Mouse (Mus musculus) cerebral cortex, adult 2 months (tissue): Measurements from ENCODE around the gene Sh3rf3.

ENCODE experiments used
- WGBS: fragments of 180-500 bp; shearing (Covaris S2); methylation state at CpG from one replicate; pipeline ENCODE4 v1.1.7; 2018; 5-methylcytosine and 5-hydroxymethylcytosine counted together

The Sh3rf3 gene

DNA sequence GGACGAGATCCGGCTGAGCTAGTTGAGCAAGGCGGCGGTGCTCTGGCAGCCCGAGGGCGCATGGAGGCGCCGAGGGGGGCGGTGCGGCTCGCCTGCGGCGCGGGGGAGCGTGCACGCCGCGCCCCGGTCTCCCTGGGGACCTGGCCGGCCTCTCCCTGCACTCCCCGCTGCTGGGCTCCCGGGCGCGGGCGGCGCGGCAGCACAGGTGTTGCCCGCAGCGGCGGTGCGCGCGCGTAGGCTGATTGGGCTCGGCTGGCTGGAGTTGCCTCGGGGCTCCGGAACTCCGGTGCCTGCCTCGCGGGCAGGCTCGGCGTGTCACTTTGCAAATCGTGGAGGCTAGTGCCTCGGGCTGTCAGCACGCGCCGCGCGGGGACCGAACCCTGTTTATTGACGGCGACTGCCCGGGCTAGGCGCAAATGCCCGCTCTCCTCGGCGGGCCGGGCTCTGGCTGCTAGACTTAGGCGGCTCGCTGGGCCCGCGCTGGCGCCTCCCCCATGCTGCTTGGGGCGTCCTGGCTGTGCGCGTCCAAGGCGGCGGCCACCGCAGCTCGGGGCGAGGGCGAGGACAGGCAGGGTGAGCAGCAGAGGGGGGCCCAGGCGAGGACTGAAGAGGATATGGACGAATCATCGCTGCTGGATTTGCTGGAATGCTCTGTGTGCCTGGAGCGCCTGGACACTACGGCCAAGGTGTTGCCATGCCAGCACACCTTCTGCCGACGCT, at the start of gene Sh3rf3:
Sh3rf3 (plus strand) TSS at position 279 of the 720 bp plus-strand sequence.
- WGBS, result under 1% methylated on average over 73 of the region's 79 CpGs

DNA sequence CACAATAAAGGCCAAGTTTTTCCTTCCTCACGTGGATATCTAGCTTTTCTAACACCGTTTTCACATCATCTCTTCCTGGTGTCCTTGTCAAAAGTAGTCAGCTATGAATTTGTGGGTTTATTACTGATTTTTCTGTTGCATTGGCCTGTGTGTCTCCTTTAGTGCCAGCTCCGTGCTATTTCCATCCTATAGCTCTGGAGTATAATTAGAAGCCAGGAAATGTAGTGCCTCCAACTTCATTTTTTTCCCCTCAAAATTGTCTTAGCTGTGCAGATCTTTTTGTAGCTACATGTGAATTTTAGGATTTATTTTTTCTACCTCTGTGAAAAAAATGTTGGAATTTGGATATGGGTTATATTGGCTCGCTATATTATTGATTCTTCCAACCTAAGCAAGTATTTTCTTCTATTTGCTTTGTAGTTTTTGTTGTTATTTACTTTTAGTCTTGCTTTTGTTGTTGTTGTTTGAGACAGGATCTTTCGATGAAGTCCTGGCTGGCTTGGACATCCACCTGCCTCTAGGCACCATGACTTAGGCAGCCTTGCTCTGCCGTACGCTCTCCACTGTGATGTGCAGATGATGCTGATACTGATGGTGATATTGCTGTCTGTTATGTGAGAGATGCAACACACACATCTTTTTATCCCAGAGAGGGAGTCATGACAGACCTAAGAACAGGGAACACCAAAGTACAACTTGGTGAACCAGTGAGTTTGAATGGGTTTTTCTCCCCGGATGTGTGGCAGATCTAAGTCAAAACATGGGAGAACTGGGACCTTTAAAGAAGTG, 24.5 kb upstream of the Sh3rf3 start:
- 48% methylated on average over 8 of the region's 8 CpGs for WGBS

- WGBS, result 54% methylated on average over 8 of the region's 8 CpGs
Measured at GRCm38 (mm10) chr10:58797555-58797954, 15.6 kb upstream of the Sh3rf3 start.

DNA sequence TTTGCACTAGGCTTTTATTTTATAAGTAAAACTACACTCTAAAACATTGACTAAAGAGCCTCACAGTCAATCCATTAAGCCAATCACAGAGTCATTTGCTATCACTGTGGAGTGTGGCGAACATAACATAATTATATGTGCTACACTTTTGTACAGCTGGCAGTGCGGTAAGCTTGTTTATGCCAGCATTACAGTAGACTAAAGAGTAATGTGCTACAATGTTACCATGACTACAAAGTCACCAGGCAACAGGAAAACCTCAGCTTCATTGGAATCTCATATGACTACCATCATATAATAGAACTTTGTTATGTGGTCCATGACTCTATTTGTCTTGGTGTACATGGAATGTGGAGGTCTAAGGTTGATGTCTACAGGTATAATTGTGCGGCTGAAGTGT, 15.0 kb upstream of the Sh3rf3 start:
- WGBS, result 57% methylated on average over 3 of the region's 3 CpGs

GRCm38 (mm10) chr10:58800996-58801433, 12.1 kb upstream of the Sh3rf3 start:
- WGBS, result 25% methylated on average over 21 of the region's 21 CpGs

GRCm38 (mm10) chr10:58802391-58802790, 10.8 kb upstream of the Sh3rf3 start:
- 14% methylated on average over 1 of the region's 1 CpGs for WGBS

- WGBS, result 53% methylated on average over 3 of the region's 3 CpGs
Measured at GRCm38 (mm10) chr10:58807956-58808355, 5.2 kb upstream of the Sh3rf3 start.

GRCm38 (mm10) chr10:58810181-58810580, 3.0 kb upstream of the Sh3rf3 start:
- WGBS, result 70% methylated on average over 5 of the region's 5 CpGs

DNA sequence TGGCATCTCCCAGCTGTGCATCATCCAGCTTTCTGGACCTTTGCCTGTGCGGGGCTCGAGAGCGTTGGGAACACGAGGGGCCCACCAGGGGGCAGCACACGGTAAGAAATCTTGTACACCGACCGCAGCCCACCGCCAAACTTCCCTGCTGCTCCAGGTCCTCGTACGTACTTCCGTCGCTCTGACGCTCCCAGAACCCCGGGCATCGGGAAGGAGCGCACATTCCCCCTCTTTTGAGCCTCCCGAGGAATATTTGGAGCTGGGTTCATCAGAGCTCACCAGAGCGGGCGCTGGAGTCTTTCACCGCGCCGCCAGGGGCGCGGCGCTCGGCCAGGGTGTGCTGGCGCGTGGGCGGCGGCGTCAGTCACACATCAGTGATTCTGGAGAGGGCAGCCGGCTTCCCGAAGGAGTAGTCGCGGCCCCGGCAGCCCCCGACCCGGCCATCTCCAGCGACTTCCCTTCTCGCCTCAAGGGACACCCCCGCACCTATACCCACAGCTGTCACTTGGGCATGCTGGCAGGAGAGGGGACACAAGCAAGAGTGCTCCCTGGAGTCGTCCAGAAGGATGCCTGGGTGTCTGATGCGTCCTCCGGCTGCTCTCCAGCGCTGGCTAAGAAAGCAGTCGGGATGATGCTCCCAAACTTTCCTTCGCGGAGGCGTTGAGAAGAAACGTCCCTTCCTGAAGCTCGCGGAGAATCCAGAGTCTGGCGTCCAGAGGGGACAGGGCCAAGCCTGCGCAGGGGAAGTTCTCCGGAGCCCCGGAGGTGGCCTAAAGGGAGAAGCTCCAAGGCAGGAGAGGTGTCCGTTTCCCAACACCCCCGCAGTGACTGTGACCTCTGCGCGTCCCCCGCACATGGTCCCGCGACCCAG, 714 bp upstream of the Sh3rf3 start:
- under 1% methylated on average over 63 of the region's 63 CpGs for WGBS

- 2% methylated on average over 35 of the region's 35 CpGs for WGBS
Measured at GRCm38 (mm10) chr10:58813801-58814191, 637 bp downstream of the Sh3rf3 start.

- WGBS, result 42% methylated on average over 7 of the region's 7 CpGs
Measured at GRCm38 (mm10) chr10:58814486-58814885, 1.3 kb downstream of the Sh3rf3 start.

DNA sequence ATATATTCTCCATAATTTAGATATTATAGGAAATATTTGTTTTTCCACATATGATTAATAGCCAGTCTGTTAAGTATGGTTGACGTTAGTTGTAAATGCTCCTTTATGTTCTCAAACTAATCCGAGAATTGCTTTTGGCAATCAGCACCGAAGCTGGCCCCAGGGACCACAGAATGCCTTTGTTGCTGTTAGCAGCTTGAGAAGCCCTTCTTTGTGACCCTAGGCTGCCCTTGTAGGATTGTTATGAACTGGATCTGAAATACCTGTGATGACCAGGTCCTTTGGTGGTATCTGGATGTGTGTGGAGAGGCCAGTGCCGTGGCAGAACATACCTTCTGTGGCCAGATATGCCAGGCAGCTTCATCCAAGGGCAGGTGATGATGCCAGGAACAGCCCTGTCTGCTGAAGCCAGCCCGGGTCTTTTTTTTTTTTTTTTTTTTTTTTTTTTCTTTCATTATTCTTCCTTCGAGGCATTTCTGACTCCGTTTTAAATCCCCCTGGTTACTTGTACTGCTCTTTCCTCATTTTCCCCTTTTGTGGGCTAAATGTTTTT, 10.9 kb downstream of the Sh3rf3 start:
- 47% methylated on average over 7 of the region's 7 CpGs for WGBS

- WGBS, result 65% methylated on average over 11 of the region's 11 CpGs
Measured at GRCm38 (mm10) chr10:58829251-58830111, 16.3 kb downstream of the Sh3rf3 start.

DNA sequence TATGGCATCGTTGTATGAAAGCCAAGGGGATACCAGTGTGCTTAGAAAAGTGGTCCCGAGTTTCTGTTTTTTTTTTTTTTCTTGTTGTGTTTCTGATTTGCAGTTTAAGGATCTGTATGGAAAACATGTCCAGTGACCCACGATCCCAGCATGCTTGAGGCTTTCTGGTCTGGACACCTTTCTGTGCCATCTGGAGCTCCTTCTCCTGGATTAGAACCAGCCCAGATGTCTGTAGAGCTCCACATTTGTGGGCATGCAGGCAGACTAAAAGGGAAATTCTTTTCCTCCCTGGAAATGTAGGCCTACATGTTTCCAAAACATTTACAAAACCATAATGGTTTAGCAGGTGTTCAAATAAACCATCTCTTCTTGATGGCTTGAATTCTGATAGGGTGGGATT, 20.0 kb downstream of the Sh3rf3 start:
- WGBS, result 35% methylated on average over 3 of the region's 3 CpGs

GRCm38 (mm10) chr10:58833741-58834178, 20.6 kb downstream of the Sh3rf3 start:
- 30% methylated on average over 13 of the region's 13 CpGs for WGBS

DNA sequence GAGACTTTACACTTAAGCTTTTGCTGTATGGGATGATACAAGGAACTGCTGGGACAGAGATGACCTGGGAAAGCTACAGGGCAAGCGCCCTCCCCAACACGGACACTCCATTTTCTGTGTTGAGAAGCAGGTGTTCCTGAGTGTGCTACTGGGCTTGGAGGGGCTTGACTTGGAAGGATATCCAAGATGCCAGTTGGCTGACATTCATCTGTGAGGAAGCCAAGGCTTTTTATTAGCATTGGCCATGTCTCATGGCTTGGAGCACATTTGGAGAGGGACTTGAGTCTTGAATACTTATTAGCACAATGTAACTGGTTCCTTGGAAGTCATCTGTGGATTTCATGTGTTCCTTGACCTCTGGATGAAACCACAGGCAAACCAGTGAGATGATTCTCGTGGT, 23.2 kb downstream of the Sh3rf3 start:
- WGBS, result 75% methylated on average over 3 of the region's 3 CpGs

- 83% methylated on average over 5 of the region's 5 CpGs for WGBS
Measured at GRCm38 (mm10) chr10:58837504-58837903, 24.3 kb downstream of the Sh3rf3 start.

GRCm38 (mm10) chr10:58841945-58842344, 28.8 kb downstream of the Sh3rf3 start:
- 70% methylated on average over 3 of the region's 3 CpGs for WGBS

DNA sequence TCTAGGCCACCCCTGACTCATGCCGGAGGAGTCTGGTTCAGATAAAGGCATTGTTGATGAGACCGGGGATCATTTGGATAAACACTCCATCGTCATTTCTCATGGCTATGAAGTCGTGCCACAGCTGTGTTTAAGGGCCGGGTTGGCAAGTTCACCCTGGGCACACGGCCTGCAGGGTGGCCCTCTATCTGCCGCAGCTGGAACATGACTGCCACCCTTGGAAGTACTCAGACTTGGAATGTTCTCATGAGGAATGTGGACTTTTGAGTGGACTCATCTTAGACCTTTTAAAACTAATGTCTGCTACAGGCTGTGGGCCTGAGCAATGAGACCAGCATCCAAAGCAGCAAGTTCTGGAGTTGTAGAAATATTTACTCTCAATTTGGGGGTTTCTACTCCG, 29.9 kb downstream of the Sh3rf3 start:
- WGBS, result 76% methylated on average over 8 of the region's 8 CpGs

DNA sequence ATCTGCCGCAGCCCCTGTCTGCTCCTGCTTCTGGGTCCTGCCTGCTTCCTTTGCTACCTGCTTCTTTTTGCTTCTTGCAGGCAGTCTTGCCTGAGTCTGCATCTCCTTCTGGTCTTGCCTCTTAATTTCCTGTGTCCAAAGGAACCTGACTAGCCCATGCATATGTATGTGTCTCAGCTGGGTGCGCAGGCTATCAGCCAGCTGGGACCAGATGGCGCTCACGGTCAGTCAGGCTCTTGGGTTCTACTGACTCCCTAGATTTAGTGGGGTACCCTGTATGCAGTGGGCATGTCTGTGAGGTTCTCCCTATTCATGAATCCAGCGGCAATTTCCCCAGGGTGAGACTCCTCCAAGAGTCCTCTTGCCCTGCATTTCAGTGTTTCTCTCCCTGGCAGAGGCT, 35.0 kb downstream of the Sh3rf3 start:
- 56% methylated on average over 5 of the region's 5 CpGs for WGBS

DNA sequence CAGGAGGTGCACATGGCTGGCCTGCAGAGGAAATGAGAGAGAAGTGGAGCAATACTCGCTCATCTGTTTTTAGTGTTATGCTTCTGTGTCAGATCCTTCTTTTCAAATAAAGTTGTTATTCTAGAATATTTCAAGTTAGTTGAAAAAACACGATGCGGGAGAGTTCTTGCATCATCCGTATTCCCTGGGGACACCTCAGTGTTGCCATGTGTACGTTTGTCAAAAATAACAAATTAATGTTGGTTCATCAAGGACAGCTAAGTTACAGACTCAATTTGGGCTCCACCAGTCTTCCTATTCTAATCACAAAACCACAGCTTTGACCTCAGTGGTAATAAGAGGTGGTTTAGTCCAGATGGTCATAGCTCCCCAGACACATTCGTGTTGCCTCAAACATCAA, 35.4 kb downstream of the Sh3rf3 start:
- 62% methylated on average over 6 of the region's 6 CpGs for WGBS
